Mouse (Mus musculus): Measurements from ENCODE around the gene Trip10. TPM values are rescaled to one million over a fixed set of nuclear protein-coding genes. Genes with fewer than 3 reads are reported as not detected.
A peak's percentile ranks its signal among the peaks of the same experiment; 100 is the strongest.

The Trip10 gene
- polyA plus RNA-seq, 2 experiments: 6.0 to 6.6 TPM

DNA sequence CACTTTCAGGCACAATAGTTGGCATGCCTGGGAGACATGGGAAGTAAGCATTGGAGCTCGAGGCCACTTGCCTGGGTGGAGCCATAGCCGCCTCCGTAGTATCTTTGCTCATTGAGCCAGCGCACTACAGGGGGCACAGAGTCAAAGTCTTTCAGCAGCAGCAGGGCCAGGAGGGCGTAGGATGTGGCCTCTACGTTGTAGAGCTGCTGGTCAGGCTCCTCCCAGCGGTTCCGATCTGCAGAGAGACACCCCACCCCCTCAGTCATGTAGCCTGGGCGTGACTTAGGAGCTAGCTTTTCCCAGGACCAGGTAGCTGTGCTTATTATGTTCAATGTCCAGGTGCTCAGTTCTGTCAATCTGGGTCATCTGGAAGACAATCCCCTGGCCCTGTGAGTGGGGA lies 37.8 kb upstream of the Trip10 start:
- no peak overlapping the region for H3K4me2 ChIP-seq (ENCODE audit: low read depth)
- no peaks in the 10 kb centered on the region for H3K27me3 ChIP-seq (ENCODE audit: control insufficient read depth, insufficient read depth, low read length)
- H3K4me3 ChIP-seq (ENCODE audit: insufficient read depth in 1 of 2, low read depth in 2 of 2, low read length in 2 of 2): no peak overlapping the region
- peak; percentile 34; the same call in 1 of the 2 replicates for ATAC-seq (ENCODE audit: insufficient read depth)
- H3K9me3 ChIP-seq (ENCODE audit: control insufficient read depth, low read length): no peaks in the 10 kb centered on the region
- TF ChIP-seq EP300 (IDR thresholded peaks at IDR 0.05; ENCODE audit: low read depth): no peak
- no peak for TF ChIP-seq CTCF (IDR thresholded peaks at IDR 0.05; ENCODE audit: low read depth)
- no peaks in the 10 kb centered on the region; the same call in 1 of the 2 replicates for H3K36me3 ChIP-seq (replicated peaks; ENCODE audit: control insufficient read depth, insufficient read depth, low read depth)
- no peak overlapping the region for H3K9ac ChIP-seq (replicated peaks)
- WGBS (ENCODE audit: insufficient replicate concordance): 59% methylated on average over 9 of the region's 9 CpGs
- H3K27ac ChIP-seq: no peak overlapping the region
- no peak for DNase-seq (ENCODE audit: low read depth in 3 of 3, low spot score in 3 of 3)
- H3K4me1 ChIP-seq (replicated peaks; ENCODE audit: control insufficient read depth in 2 of 2, insufficient read depth in 2 of 2, low read length in 1 of 2): no peaks in the 10 kb centered on the region

DNA sequence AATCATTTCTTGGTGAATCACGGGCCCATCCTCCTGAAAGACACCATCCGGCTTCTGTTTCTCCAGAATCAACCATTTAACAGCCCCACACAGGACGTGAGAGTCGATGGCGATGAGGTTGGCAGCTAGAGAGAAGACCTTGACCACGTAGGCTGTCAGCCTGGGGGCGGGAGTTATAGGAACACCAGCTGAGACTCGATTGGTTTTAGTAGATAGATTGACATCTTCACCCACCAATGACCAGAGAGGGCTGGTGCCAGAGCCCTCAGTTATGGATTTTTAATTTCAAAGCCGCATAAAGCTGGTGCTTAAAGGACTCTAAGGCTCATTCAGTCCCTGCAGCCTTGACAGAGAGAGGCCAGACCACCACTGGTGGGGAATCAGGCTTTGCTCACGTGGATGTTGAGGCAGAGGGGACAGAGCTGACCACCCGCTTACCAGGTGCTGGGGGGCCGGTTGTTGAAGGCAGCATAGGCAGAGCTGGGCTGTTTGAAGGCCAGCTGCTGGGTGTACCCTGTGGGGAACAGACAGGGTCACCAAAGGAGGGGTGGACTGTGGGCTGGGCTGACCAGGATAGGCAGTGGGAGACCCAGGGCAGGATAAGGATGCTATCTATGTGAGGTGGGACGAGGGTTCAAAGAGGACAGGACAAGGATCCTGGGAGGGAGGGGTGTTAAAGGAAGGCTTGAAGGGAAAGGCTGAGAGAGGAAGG lies 34.4 kb upstream of the Trip10 start:
- TF ChIP-seq EP300 (IDR thresholded peaks at IDR 0.05; ENCODE audit: low read depth) (no peak), CTCF (IDR thresholded peaks at IDR 0.05; ENCODE audit: low read depth) (no peak)
- Histone ChIP-seq H3K9ac (replicated peaks) (no peak overlapping the region), H3K4me1 (replicated peaks; ENCODE audit: control insufficient read depth in 2 of 2, insufficient read depth in 2 of 2, low read length in 1 of 2) (no peaks in the 10 kb centered on the region), H3K36me3 (replicated peaks; ENCODE audit: control insufficient read depth, insufficient read depth, low read depth) (no peaks in the 10 kb centered on the region), H3K27ac (no peak overlapping the region), H3K4me2 (ENCODE audit: low read depth) (no peak overlapping the region), H3K9me3 (ENCODE audit: control insufficient read depth, low read length) (no peaks in the 10 kb centered on the region), H3K4me3 (ENCODE audit: insufficient read depth in 1 of 2, low read depth in 2 of 2, low read length in 2 of 2) (no peak overlapping the region), H3K27me3 (ENCODE audit: control insufficient read depth, insufficient read depth, low read length) (no peaks in the 10 kb centered on the region)
- DNase-seq (ENCODE audit: low read depth in 3 of 3, low spot score in 3 of 3): no peak
- 31% methylated on average over 13 of the region's 13 CpGs for WGBS (ENCODE audit: insufficient replicate concordance)
- ATAC-seq (ENCODE audit: insufficient read depth): no peak

DNA sequence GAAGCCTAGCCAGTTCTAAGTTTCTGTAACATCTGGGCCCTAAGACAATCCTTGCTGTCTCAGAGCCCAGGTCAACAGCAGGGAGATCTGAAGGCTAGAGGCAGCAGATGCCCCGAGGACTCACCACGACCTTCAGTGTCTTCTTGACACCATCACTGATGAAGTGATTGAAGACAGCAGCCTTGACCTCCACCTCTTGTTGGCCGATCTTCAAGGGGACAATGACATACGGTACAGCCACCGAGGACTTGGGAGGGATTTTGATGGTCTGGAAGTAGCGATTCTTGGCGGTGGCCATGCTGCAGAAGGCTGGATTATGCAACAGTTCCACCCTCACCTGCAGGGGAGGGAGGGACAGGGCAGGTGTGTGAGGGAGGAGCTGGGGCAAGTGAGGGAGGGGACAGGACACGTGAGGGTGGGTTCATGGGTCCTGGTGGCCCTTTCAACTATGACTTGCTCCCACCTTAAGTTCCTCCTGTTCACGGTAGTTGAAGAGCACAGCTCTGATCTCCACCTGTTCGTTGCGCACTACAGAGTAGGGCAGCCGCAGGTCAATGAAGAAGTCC lies 30.8 kb upstream of the Trip10 start:
- no peaks in the 10 kb centered on the region for H3K27me3 ChIP-seq (ENCODE audit: control insufficient read depth, insufficient read depth, low read length)
- no peak overlapping the region for H3K4me3 ChIP-seq (ENCODE audit: insufficient read depth in 1 of 2, low read depth in 2 of 2, low read length in 2 of 2)
- no peak overlapping the region for H3K4me2 ChIP-seq (ENCODE audit: low read depth)
- no peak overlapping the region for H3K9ac ChIP-seq (replicated peaks)
- H3K36me3 ChIP-seq (replicated peaks; ENCODE audit: control insufficient read depth, insufficient read depth, low read depth): no peaks in the 10 kb centered on the region
- 64% methylated on average over 12 of the region's 12 CpGs for WGBS (ENCODE audit: insufficient replicate concordance)
- TF ChIP-seq CTCF (IDR thresholded peaks at IDR 0.05; ENCODE audit: low read depth): no peak
- TF ChIP-seq EP300 (IDR thresholded peaks at IDR 0.05; ENCODE audit: low read depth): no peak
- ATAC-seq (ENCODE audit: insufficient read depth) (no peak), DNase-seq (ENCODE audit: low read depth in 3 of 3, low spot score in 3 of 3) (no peak)
- H3K4me1 ChIP-seq (replicated peaks; ENCODE audit: control insufficient read depth in 2 of 2, insufficient read depth in 2 of 2, low read length in 1 of 2): no peaks in the 10 kb centered on the region
- H3K27ac ChIP-seq: no peak overlapping the region
- no peaks in the 10 kb centered on the region for H3K9me3 ChIP-seq (ENCODE audit: control insufficient read depth, low read length)

DNA sequence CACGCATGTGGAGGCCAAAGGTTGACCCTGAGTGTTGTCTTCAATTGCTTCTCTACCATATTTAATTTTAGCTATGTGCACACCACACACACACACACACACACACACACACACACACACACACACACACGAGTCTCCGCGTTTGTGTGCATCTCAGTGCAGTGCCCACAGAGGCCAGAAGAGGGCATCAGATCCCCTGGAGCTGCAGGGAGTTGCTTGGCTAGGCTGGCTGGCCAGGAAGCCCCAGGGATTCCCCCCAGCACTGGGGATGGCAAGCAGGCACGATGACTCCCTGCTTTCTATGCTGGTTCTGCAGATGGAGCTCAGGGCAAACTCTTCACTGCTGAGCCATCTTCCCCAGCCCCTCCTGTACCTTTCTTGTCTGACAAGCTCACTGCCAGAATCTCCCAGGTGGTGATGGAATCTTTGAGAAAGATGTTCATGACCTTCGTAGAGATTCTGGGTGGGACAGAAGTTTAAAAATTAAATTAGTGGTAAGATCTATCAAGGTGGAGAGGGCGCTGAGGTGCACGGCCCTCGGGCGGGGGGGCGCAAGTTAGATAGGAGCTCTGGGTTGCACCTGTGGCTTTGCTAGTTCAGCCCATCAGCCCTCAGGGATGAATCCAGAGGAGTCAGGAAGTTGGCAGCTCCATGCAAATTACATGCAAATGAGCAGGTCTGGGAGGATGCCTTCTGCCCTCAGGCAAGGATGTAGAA lies 29.9 kb upstream of the Trip10 start:
- TF ChIP-seq CTCF (IDR thresholded peaks at IDR 0.05; ENCODE audit: low read depth) (peak; percentile 89), EP300 (IDR thresholded peaks at IDR 0.05; ENCODE audit: low read depth) (no peak)
- ATAC-seq (ENCODE audit: insufficient read depth): no peak
- Histone ChIP-seq H3K27me3 (ENCODE audit: control insufficient read depth, insufficient read depth, low read length) (no peaks in the 10 kb centered on the region), H3K9me3 (ENCODE audit: control insufficient read depth, low read length) (no peaks in the 10 kb centered on the region), H3K4me2 (ENCODE audit: low read depth) (no peak overlapping the region), H3K27ac (no peak overlapping the region), H3K4me3 (ENCODE audit: insufficient read depth in 1 of 2, low read depth in 2 of 2, low read length in 2 of 2) (no peak overlapping the region), H3K9ac (replicated peaks) (no peak overlapping the region), H3K4me1 (replicated peaks; ENCODE audit: control insufficient read depth in 2 of 2, insufficient read depth in 2 of 2, low read length in 1 of 2) (no peaks in the 10 kb centered on the region), H3K36me3 (replicated peaks; ENCODE audit: control insufficient read depth, insufficient read depth, low read depth) (no peaks in the 10 kb centered on the region)
- 22% methylated on average over 11 of the region's 11 CpGs for whole genome bisulfite sequencing (ENCODE audit: insufficient replicate concordance)
- no peak for DNase-seq (ENCODE audit: low read depth in 3 of 3, low spot score in 3 of 3)

DNA sequence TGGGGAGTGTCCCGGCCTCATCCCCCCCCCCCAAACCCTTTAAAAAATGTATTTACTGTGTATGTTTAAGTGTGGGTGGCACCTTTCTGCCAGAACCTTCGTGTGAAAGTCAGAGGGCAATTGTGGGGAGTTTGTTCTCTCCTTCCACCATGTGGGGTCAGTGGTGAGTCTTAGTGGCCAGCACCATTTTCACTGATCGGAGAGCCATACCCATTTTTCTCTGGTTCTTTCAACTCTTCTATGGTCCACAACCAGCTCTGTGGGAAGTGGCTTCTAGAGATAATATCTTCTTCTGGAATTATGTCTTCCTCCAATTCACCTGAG lies 29.4 kb upstream of the Trip10 start:
- H3K27me3 ChIP-seq (ENCODE audit: control insufficient read depth, insufficient read depth, low read length): no peaks in the 10 kb centered on the region
- 13% methylated on average over 3 of the region's 3 CpGs for WGBS (ENCODE audit: insufficient replicate concordance)
- TF ChIP-seq CTCF (IDR thresholded peaks at IDR 0.05; ENCODE audit: low read depth) (peak; percentile 44; the same call in 1 of the 2 replicates), EP300 (IDR thresholded peaks at IDR 0.05; ENCODE audit: low read depth) (no peak)
- H3K36me3 ChIP-seq (replicated peaks; ENCODE audit: control insufficient read depth, insufficient read depth, low read depth): no peaks in the 10 kb centered on the region
- H3K9me3 ChIP-seq (ENCODE audit: control insufficient read depth, low read length): no peaks in the 10 kb centered on the region
- ATAC-seq (ENCODE audit: insufficient read depth): no peak
- no peak overlapping the region for H3K4me2 ChIP-seq (ENCODE audit: low read depth)
- no peak overlapping the region for H3K27ac ChIP-seq
- no peak for DNase-seq (ENCODE audit: low read depth in 3 of 3, low spot score in 3 of 3)
- H3K4me3 ChIP-seq (ENCODE audit: insufficient read depth in 1 of 2, low read depth in 2 of 2, low read length in 2 of 2): no peak overlapping the region
- H3K4me1 ChIP-seq (replicated peaks; ENCODE audit: control insufficient read depth in 2 of 2, insufficient read depth in 2 of 2, low read length in 1 of 2): no peaks in the 10 kb centered on the region
- H3K9ac ChIP-seq (replicated peaks): no peak overlapping the region
